Mouse (Mus musculus) testis, adult 10 weeks (tissue): Measurements from ENCODE around the gene Gm9732. TPM values are rescaled to one million over a fixed set of nuclear protein-coding genes. Genes with fewer than 3 reads are reported as not detected.

ENCODE experiments used
- polyA plus RNA-seq: library from polyadenylated mRNA; stranded (reverse); fragments of 350-450 nt; fragmentation: Illumina TruSeq; extraction: RNeasy Lipid Tissue Mini Kit (QIAGEN cat#74804); gene quantifications from one replicate; pipeline ENCODE4 v1.2.3, GENCODE M21; 2014; ENCODE audit warnings: low read depth, low replicate concordance

The Gm9732 gene
- 40.3 TPM for polyA plus RNA-seq

GRCm38 (mm10) chr14:43274986-43275511 is at the start of gene Gm9732:
Gm9732 (plus strand) TSS chr14:43275036.

DNA sequence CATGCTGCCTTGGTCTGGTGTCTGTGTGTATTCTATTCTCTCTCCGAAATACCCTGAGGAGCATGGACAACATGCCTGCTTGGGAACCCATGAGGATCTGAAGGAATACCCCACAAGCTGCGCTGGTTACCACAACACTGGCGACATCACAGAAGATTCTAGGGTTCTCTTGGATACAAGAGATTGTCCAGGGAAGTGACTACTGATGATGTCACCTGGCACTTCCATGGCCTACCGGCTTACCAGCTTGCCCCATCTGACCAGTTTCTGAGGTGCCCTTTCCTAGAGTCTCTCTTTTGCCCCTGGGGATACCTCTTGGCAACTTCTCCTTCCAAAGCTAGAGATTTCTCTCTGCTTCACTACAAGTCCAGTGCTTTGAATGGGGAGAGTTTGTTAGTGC is 39.6 kb upstream of the Gm9732 start, which contains the start of gene Gm8122:
Gene Gm8122 (minus strand): TSS at position 101 of the 400 bp plus-strand sequence.

DNA sequence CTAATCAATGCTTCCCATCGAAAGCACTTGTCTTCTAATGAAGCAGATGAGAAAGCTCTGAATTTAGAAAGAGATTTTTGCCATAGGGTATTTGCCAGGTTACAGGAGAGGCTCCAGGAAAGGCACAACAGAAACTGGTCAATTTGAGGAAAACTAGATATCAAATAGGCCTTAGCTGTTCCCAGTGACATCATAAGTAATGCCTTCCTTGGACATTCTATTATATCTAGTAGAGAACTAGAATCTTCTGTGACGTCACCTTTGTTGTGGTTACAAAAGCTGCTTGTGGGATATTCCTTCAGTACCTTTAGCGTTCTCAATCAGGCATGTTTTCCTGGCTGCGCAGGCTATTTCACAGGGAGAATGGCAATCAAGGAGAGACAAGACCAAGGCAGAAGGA is 16.5 kb upstream of the Gm9732 start, which contains the start of gene Gm8126:
Gene Gm8126 (plus strand): TSS at position 301 of the 400 bp plus-strand sequence.

GRCm38 (mm10) chr14:43293503-43293902 is 18.7 kb downstream of the Gm9732 start, which contains the start of gene Gm8127:
Gm8127 (minus strand) TSS chr14:43293832.

DNA sequence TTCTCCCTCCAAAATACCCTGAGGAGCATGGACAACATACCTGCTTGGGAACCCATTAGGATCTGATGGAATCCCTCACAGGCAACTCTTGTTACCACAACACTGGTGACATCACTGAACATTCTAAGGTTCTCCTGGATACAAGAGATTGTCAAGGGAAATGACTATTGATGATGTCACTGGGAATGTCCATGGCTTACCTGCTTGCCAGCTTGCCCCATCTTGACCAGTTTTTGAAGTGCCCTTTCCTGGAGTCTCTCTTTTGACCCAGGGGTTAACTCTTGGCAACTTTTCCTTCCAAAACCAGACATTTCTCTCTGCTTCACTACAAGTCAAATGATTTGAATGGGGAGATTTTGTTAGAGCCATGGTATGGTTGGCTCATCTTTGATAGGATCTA is 72.9 kb downstream of the Gm9732 start, which contains the start of gene 1700001F09Rik:
Gene 1700001F09Rik (minus strand): TSS at position 101 of the 400 bp plus-strand sequence.

Other genes starting within 250 kb of the Gm9732 start
- 3.6 TPM for gene Gm8094, start 198.4 kb upstream of the Gm9732 start, polyA plus RNA-seq
- gene Gm8104, start 174.4 kb upstream of the Gm9732 start, polyA plus RNA-seq = 9.7 TPM
- gene Gm7233, start 95.2 kb upstream of the Gm9732 start, polyA plus RNA-seq = 3.2 TPM
- gene Gm8122, start 39.7 kb upstream of the Gm9732 start, polyA plus RNA-seq = 0.85 TPM
- gene Gm8126, start 16.4 kb upstream of the Gm9732 start, polyA plus RNA-seq = 38.8 TPM
- 7.0 TPM for gene Gm8127, start 18.8 kb downstream of the Gm9732 start, polyA plus RNA-seq
- gene 1700001F09Rik, start 72.8 kb downstream of the Gm9732 start, polyA plus RNA-seq = 603 TPM
- 7.0 TPM for gene Gm8138, start 141.3 kb downstream of the Gm9732 start, polyA plus RNA-seq